ENCODE assay signal across 8 mouse cellular contexts in the genomic region with DNA sequence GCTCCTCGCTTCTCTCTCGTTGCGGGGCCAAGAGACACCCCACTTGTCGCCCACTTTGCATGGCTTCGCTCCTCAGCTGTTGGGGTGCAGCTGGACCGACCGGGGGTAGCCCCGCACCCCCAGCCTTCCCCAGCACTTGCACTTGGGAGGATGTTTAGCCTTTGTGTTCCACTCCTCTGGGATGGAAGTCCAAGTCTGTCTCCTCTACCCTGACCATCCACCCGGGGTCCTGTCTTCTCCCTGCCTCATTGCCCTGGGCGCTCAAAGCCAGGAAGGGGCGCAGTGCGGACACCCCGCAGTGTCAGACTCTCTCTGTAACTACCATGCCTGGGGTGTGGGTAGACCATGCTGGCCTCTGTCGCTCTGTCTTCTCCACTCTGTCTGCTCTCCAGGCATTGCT. TPM values are rescaled to one million over a fixed set of nuclear protein-coding genes. Genes with fewer than 3 reads are reported as not detected.
DNase-seq lines count a peak whose midpoint lies in the region; ATAC-seq lines count a peak whose summit lies in the region.

No protein-coding gene starts in this region.

- peaks cover 7% of the 10 kb centered on the region; the same call in 1 of the 2 replicates for H3K4me1 ChIP-seq in heart, embryonic 13.5 days
- 0 out of 2 replicates have a peak, but pooled peaks cover 8% of the 10 kb centered on the region for H3K4me1 ChIP-seq in hindbrain, embryonic 13.5 days (replicated peaks)
- peaks cover 7% of the 10 kb centered on the region for H3K4me1 ChIP-seq in midbrain, embryonic 12.5 days

- no peak overlapping the region for H3K27ac ChIP-seq in heart, embryonic 13.5 days (replicated peaks)
- no peak overlapping the region for H3K27ac ChIP-seq in hindbrain, embryonic 13.5 days
- H3K27ac ChIP-seq in midbrain, embryonic 12.5 days (replicated peaks): no peak overlapping the region

- 20% methylated on average over 14 of the region's 14 CpGs for WGBS in heart, embryonic 13.5 days
- WGBS in hindbrain, embryonic 13.5 days: 16% methylated on average over 13 of the region's 14 CpGs
- WGBS in midbrain, embryonic 12.5 days: 15% methylated on average over 14 of the region's 14 CpGs

- peak overlapping the region; percentile 75 for H3K4me2 ChIP-seq in heart, embryonic 13.5 days
- H3K4me2 ChIP-seq in hindbrain, embryonic 13.5 days: peak overlapping the region; percentile 88
- H3K4me2 ChIP-seq in midbrain, embryonic 12.5 days (replicated peaks): peak overlapping the region; percentile 99

- H3K9ac ChIP-seq in heart, embryonic 13.5 days: peak overlapping the region; percentile 42
- peak overlapping the region; percentile 69 for H3K9ac ChIP-seq in hindbrain, embryonic 13.5 days
- peak overlapping the region; percentile 56 for H3K9ac ChIP-seq in midbrain, embryonic 12.5 days (replicated peaks)

- no peak for ATAC-seq in heart, embryonic 13.5 days (ENCODE audit: extremely low read depth, insufficient number of reproducible peaks, low FRiP score, low TSS enrichment)
- peak; percentile 71 for ATAC-seq in hindbrain, embryonic 13.5 days (ENCODE audit: low FRiP score)
- ATAC-seq in midbrain, embryonic 12.5 days (ENCODE audit: low FRiP score, low read depth): peak; percentile 53; the same call in 1 of the 2 replicates
- ATAC-seq in erythroblast, adult 5-6 weeks (replicated peaks; ENCODE audit: low FRiP score, poor library complexity, severe bottlenecking): no peak
- no peak for ATAC-seq in CD4-positive, CD25-positive, alpha-beta regulatory T cell, adult 4 months

- DNase-seq in heart, postnatal 36 days: no peak
- peak; percentile 3 for DNase-seq in ZHBTc4 (ENCODE audit: low read depth, low spot score)
- DNase-seq in right cerebral cortex, postnatal 4 days: no peak

- no peaks in the 10 kb centered on the region for H3K36me3 ChIP-seq in heart, embryonic 13.5 days
- H3K36me3 ChIP-seq in hindbrain, embryonic 13.5 days: no peaks in the 10 kb centered on the region
- no peaks in the 10 kb centered on the region for H3K36me3 ChIP-seq in midbrain, embryonic 12.5 days

- H3K27me3 ChIP-seq in heart, embryonic 13.5 days (replicated peaks): peaks cover 61% of the 10 kb centered on the region
- H3K27me3 ChIP-seq in hindbrain, embryonic 13.5 days: peaks cover 12% of the 10 kb centered on the region; the same call in 1 of the 2 replicates
- H3K27me3 ChIP-seq in midbrain, embryonic 12.5 days: peaks cover 27% of the 10 kb centered on the region

- intact Hi-C loops in heart, postnatal 36 days (cut with DNase I): no loop called here

- peak overlapping the region; percentile 48 for H3K4me3 ChIP-seq in heart, embryonic 13.5 days
- H3K4me3 ChIP-seq in hindbrain, embryonic 13.5 days: peak overlapping the region; percentile 55
- peak overlapping the region; percentile 62 for H3K4me3 ChIP-seq in midbrain, embryonic 12.5 days

- H3K9me3 ChIP-seq in heart, embryonic 13.5 days: no peaks in the 10 kb centered on the region
- no peaks in the 10 kb centered on the region for H3K9me3 ChIP-seq in hindbrain, embryonic 13.5 days
- no peaks in the 10 kb centered on the region for H3K9me3 ChIP-seq in midbrain, embryonic 12.5 days

RNA-seq across cellular contexts. Expression of a gene that starts 0.4 kb away (rescaled TPM):
- polyA plus RNA-seq in heart, embryonic 13.5 days (2015; fragmentation: Nextera tagmentation; extraction: Ambion mirVana): 0.21 TPM in 1 of 2 replicates, not detected in the other
- not detected for total RNA-seq in heart, postnatal 36 days (2021)
- 1.8 and 2.0 TPM in 2 replicates for polyA plus RNA-seq in hindbrain, embryonic 13.5 days (2015; fragmentation: Nextera tagmentation; extraction: Ambion mirVana)
- 0.34 and 0.39 TPM in 2 replicates for polyA plus RNA-seq in midbrain, embryonic 12.5 days (2016; fragmentation: Nextera tagmentation; extraction: Ambion mirVana)
- total RNA-seq in erythroblast, adult 5-6 weeks (2015; ENCODE audit: low replicate concordance): not detected in 2 replicates
- total RNA-seq in erythroblast, adult 5-6 weeks (2017; ENCODE audit: low replicate concordance): not detected in 2 replicates
- polyA plus RNA-seq in CD4-positive, CD25-positive, alpha-beta regulatory T cell, adult 4 months (2017; shearing (Covaris generic)): not detected

Comparison
In these comparisons a context has a peak if more than half of its experiments do, and no peak if none do; other contexts are left out.
1. ATAC-seq: peak in hindbrain, embryonic 13.5 days (single experiment) and midbrain, embryonic 12.5 days (single experiment); none in heart, embryonic 13.5 days (single experiment), erythroblast, adult 5-6 weeks (single experiment) and CD4-positive, CD25-positive, alpha-beta regulatory T cell, adult 4 months (single experiment).
2. Peak in every context shown above with its lines, with median percentiles within 50 percentile points of each other: H3K4me2 ChIP-seq, H3K4me3 ChIP-seq and H3K9ac ChIP-seq.